Mouse (Mus musculus): Measurements from ENCODE around the gene Cmip. TPM values are rescaled to one million over a fixed set of nuclear protein-coding genes. Genes with fewer than 3 reads are reported as not detected.

The Cmip gene
- polyA plus RNA-seq, 1 experiment from 2014 or later, result 28.5 TPM

- Histone ChIP-seq H3K4me1 (ENCODE audit: control insufficient read depth, insufficient read depth, low read length) (no peaks in the 10 kb centered on the region), H3K27me3 (ENCODE audit: control insufficient read depth, insufficient read depth, low read length) (no peaks in the 10 kb centered on the region), H3K4me2 (no peak overlapping the region), H3K4me3 (ENCODE audit: low read depth, low read length) (no peak overlapping the region), H3K36me3 (ENCODE audit: control insufficient read depth, insufficient read depth, low read length) (no peaks in the 10 kb centered on the region), H3K27ac (ENCODE audit: low read depth, low read length) (no peak overlapping the region), H3K9me3 (ENCODE audit: control insufficient read depth, low read length) (no peaks in the 10 kb centered on the region), H3K9ac (ENCODE audit: low read length) (no peak overlapping the region)
- no peak for DNase-seq (ENCODE audit: low spot score, missing footprints)
- no peak for ATAC-seq (ENCODE audit: low FRiP score)
- 91% methylated on average over 13 of the region's 13 CpGs for WGBS
These were observed 99.3 kb downstream of the Cmip start for GRCm38 (mm10) chr8:117356109-117356672.

GRCm38 (mm10) chr8:117357491-117358467 is 100.9 kb downstream of the Cmip start:
- Histone ChIP-seq H3K27ac (ENCODE audit: low read depth, low read length) (no peak overlapping the region), H3K9ac (ENCODE audit: low read length) (no peak overlapping the region), H3K4me3 (ENCODE audit: low read depth, low read length) (no peak overlapping the region), H3K9me3 (ENCODE audit: control insufficient read depth, low read length) (no peaks in the 10 kb centered on the region), H3K4me1 (ENCODE audit: control insufficient read depth, insufficient read depth, low read length) (no peaks in the 10 kb centered on the region), H3K27me3 (ENCODE audit: control insufficient read depth, insufficient read depth, low read length) (no peaks in the 10 kb centered on the region), H3K36me3 (ENCODE audit: control insufficient read depth, insufficient read depth, low read length) (no peaks in the 10 kb centered on the region), H3K4me2 (no peak overlapping the region)
- WGBS, result 93% methylated on average over 15 of the region's 16 CpGs
- no peak for DNase-seq (ENCODE audit: low spot score, missing footprints)
- no peak for ATAC-seq (ENCODE audit: low FRiP score)

- DNase-seq (ENCODE audit: low spot score, missing footprints) (no peak), ATAC-seq (ENCODE audit: low FRiP score) (no peak)
- H3K4me1 ChIP-seq (ENCODE audit: control insufficient read depth, insufficient read depth, low read length), result no peaks in the 10 kb centered on the region
- no peaks in the 10 kb centered on the region for H3K36me3 ChIP-seq (ENCODE audit: control insufficient read depth, insufficient read depth, low read length)
- H3K27me3 ChIP-seq (ENCODE audit: control insufficient read depth, insufficient read depth, low read length), result no peaks in the 10 kb centered on the region
- H3K27ac ChIP-seq (ENCODE audit: low read depth, low read length), result no peak overlapping the region
- WGBS, result 89% methylated on average over 3 of the region's 3 CpGs
- H3K9me3 ChIP-seq (ENCODE audit: control insufficient read depth, low read length), result no peaks in the 10 kb centered on the region
- no peak overlapping the region for H3K4me3 ChIP-seq (ENCODE audit: low read depth, low read length)
- no peak overlapping the region for H3K9ac ChIP-seq (ENCODE audit: low read length)
- no peak overlapping the region for H3K4me2 ChIP-seq
These were observed 103.5 kb downstream of the Cmip start for GRCm38 (mm10) chr8:117360172-117360930.

DNA sequence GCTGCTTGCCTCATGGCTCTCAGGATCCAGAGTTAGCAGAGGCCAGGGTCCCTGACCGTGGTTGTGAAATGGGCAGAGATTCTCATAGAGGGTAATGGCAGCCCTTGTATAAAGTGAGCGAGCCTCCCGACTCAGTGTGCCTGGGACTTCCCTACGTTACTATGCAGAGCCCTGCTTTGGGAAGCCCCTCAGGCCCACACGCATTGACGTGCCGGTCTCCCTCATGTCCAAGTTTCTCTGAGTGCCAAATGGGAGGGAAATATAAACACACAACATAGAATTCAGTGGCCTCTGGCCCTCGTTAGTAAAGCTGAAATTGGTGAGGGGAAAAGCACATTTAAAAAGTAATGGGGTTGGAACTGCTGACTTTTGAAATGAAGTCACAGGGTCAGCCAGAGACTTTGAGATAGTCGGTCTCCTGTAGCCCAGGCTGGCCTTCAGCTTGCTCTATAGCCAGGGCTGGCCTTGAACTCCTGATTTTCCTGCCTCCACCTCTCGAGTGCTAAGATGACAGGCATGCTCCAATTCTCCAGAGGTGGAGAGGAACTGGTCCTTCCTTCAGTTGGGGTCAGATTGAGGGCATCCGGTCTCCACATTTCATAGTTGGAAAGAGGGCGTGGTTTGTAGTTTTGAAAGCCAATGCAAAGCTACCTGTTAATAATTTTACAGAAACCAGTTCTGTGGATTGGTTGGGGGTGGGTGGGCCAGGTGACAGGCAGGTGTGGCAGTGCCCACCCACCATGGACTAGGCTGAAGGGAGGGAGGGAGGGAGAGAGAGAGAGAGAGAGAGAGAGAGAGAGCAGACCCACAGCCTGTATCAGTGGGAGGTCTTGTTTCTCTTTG is 105.0 kb downstream of the Cmip start:
- no peaks in the 10 kb centered on the region for H3K36me3 ChIP-seq (ENCODE audit: control insufficient read depth, insufficient read depth, low read length)
- H3K9ac ChIP-seq (ENCODE audit: low read length), result no peak overlapping the region
- no peak overlapping the region for H3K27ac ChIP-seq (ENCODE audit: low read depth, low read length)
- H3K4me2 ChIP-seq, result no peak overlapping the region
- ATAC-seq (ENCODE audit: low FRiP score) (no peak), DNase-seq (ENCODE audit: low spot score, missing footprints) (no peak)
- no peaks in the 10 kb centered on the region for H3K9me3 ChIP-seq (ENCODE audit: control insufficient read depth, low read length)
- H3K27me3 ChIP-seq (ENCODE audit: control insufficient read depth, insufficient read depth, low read length), result no peaks in the 10 kb centered on the region
- WGBS, result 85% methylated on average over 12 of the region's 12 CpGs
- no peaks in the 10 kb centered on the region for H3K4me1 ChIP-seq (ENCODE audit: control insufficient read depth, insufficient read depth, low read length)
- no peak overlapping the region for H3K4me3 ChIP-seq (ENCODE audit: low read depth, low read length)

GRCm38 (mm10) chr8:117362438-117362726 is 105.5 kb downstream of the Cmip start:
- no peak overlapping the region for H3K27ac ChIP-seq (ENCODE audit: low read depth, low read length)
- H3K4me3 ChIP-seq (ENCODE audit: low read depth, low read length), result no peak overlapping the region
- H3K9ac ChIP-seq (ENCODE audit: low read length), result no peak overlapping the region
- no peaks in the 10 kb centered on the region for H3K27me3 ChIP-seq (ENCODE audit: control insufficient read depth, insufficient read depth, low read length)
- no peak for DNase-seq (ENCODE audit: low spot score, missing footprints)
- no peak for ATAC-seq (ENCODE audit: low FRiP score)
- no peaks in the 10 kb centered on the region for H3K9me3 ChIP-seq (ENCODE audit: control insufficient read depth, low read length)
- H3K36me3 ChIP-seq (ENCODE audit: control insufficient read depth, insufficient read depth, low read length), result no peaks in the 10 kb centered on the region
- H3K4me1 ChIP-seq (ENCODE audit: control insufficient read depth, insufficient read depth, low read length), result no peaks in the 10 kb centered on the region
- WGBS, result 74% methylated on average over 2 of the region's 2 CpGs
- H3K4me2 ChIP-seq, result no peak overlapping the region

DNA sequence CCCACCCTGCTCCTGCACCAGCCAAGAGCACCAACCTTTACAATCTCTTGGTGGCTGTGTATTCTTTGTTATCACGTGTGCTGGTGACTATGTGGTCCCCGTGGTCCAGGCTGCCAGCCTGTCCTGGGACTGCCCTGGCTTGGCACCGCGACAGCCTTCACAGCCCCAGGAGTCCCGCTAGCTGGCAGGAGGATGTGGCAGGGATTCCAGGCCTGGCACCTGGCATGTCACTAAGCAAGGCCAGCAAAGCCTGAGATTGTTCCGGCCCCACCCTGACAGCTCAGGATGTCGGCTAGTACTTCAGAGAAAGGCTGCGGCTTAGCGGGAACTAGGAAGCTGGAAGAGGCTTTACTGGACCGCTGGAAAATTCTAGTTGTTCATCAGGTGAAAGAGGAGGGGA is 106.4 kb downstream of the Cmip start:
- no peaks in the 10 kb centered on the region for H3K27me3 ChIP-seq (ENCODE audit: control insufficient read depth, insufficient read depth, low read length)
- no peaks in the 10 kb centered on the region for H3K36me3 ChIP-seq (ENCODE audit: control insufficient read depth, insufficient read depth, low read length)
- H3K4me1 ChIP-seq (ENCODE audit: control insufficient read depth, insufficient read depth, low read length), result no peaks in the 10 kb centered on the region
- WGBS, result 89% methylated on average over 10 of the region's 10 CpGs
- ATAC-seq (ENCODE audit: low FRiP score) (no peak), DNase-seq (ENCODE audit: low spot score, missing footprints) (no peak)
- no peak overlapping the region for H3K9ac ChIP-seq (ENCODE audit: low read length)
- H3K9me3 ChIP-seq (ENCODE audit: control insufficient read depth, low read length), result no peaks in the 10 kb centered on the region
- H3K4me3 ChIP-seq (ENCODE audit: low read depth, low read length), result no peak overlapping the region
- no peak overlapping the region for H3K27ac ChIP-seq (ENCODE audit: low read depth, low read length)
- H3K4me2 ChIP-seq, result no peak overlapping the region

GRCm38 (mm10) chr8:117364374-117365160 is 107.7 kb downstream of the Cmip start:
- Histone ChIP-seq H3K4me1 (ENCODE audit: control insufficient read depth, insufficient read depth, low read length) (no peaks in the 10 kb centered on the region), H3K9ac (ENCODE audit: low read length) (no peak overlapping the region), H3K9me3 (ENCODE audit: control insufficient read depth, low read length) (no peaks in the 10 kb centered on the region), H3K27me3 (ENCODE audit: control insufficient read depth, insufficient read depth, low read length) (no peaks in the 10 kb centered on the region), H3K4me2 (no peak overlapping the region), H3K36me3 (ENCODE audit: control insufficient read depth, insufficient read depth, low read length) (no peaks in the 10 kb centered on the region), H3K4me3 (ENCODE audit: low read depth, low read length) (no peak overlapping the region), H3K27ac (ENCODE audit: low read depth, low read length) (no peak overlapping the region)
- DNase-seq (ENCODE audit: low spot score, missing footprints), result no peak
- WGBS, result 90% methylated on average over 19 of the region's 19 CpGs
- ATAC-seq (ENCODE audit: low FRiP score), result no peak

DNA sequence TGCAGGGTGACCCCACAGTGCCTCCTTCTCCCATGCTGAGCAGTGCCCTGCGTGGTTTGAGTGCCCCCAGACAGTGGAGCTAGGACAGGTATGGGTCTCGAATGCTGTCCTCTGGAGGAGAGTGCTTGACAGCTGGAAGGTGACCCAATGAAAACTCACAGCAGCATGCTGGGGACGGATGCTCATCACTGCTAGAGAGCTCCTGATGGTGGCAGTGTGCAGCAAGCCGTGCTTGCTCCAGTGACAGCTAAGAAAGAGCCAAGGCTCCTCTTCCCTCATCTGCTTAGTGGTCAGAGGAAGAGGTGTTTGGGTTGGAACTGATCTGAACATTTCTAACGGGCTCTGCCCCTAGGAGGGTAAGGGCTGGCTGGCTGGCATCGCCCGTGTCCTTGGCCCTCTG is 109.6 kb downstream of the Cmip start:
- Histone ChIP-seq H3K4me1 (ENCODE audit: control insufficient read depth, insufficient read depth, low read length) (0 out of 2 replicates have a peak, but pooled peaks cover 2% of the 10 kb centered on the region), H3K9me3 (ENCODE audit: control insufficient read depth, low read length) (no peaks in the 10 kb centered on the region), H3K4me2 (no peak overlapping the region), H3K4me3 (ENCODE audit: low read depth, low read length) (no peak overlapping the region), H3K27me3 (ENCODE audit: control insufficient read depth, insufficient read depth, low read length) (no peaks in the 10 kb centered on the region), H3K27ac (ENCODE audit: low read depth, low read length) (no peak overlapping the region), H3K9ac (ENCODE audit: low read length) (no peak overlapping the region), H3K36me3 (ENCODE audit: control insufficient read depth, insufficient read depth, low read length) (no peaks in the 10 kb centered on the region)
- DNase-seq (ENCODE audit: low spot score, missing footprints), result no peak
- ATAC-seq (ENCODE audit: low FRiP score), result no peak
- WGBS, result 61% methylated on average over 7 of the region's 7 CpGs
